Mouse (Mus musculus) lung, postnatal 0 days (tissue): Measurements from ENCODE around the gene Iah1. TPM values are rescaled to one million over a fixed set of nuclear protein-coding genes. Genes with fewer than 3 reads are reported as not detected.

ENCODE experiments used
- ATAC-seq: fragments of 200-750 bp; cut with Nextera tagmentation; 2 replicates; pipeline ENCODE4 v1.8.0; 2017; ENCODE audit warnings: moderate library complexity
- DNase-seq: peaks from one replicate; pipeline ENCODE4 v3.0.0-alpha.2; 2016; ENCODE audit warnings: low spot score
- H3K27ac ChIP-seq: fragments of 300-500 bp; sonication (generic); 2 replicates; pipeline ENCODE4 v1.5.1; 2014; ENCODE audit warnings: antibody characterized with exemption, mild to moderate bottlenecking, low read length, mixed read lengths
- H3K27me3 ChIP-seq: fragments of 300-500 bp; sonication (generic); replicated peaks from 2 replicates; pipeline ENCODE4 v1.6.1; 2014; ENCODE audit warnings: low read length, mixed read lengths; ENCODE audit not compliant: insufficient read depth
- H3K36me3 ChIP-seq: fragments of 300-500 bp; sonication (generic); 2 replicates; pipeline ENCODE4 v1.6.1; 2014; ENCODE audit warnings: low read length, mixed read lengths; ENCODE audit not compliant: insufficient read depth
- H3K4me1 ChIP-seq: fragments of 300-500 bp; sonication (generic); 2 replicates; pipeline ENCODE4 v1.6.1; 2014; ENCODE audit warnings: antibody characterized with exemption, low read depth, low read length, mixed read lengths; ENCODE audit not compliant: insufficient read depth
- H3K4me2 ChIP-seq: fragments of 300-500 bp; sonication (generic); replicated peaks from 2 replicates; pipeline ENCODE4 v1.6.1; 2014; ENCODE audit warnings: low read depth, mild to moderate bottlenecking, low read length, moderate library complexity, mixed read lengths
- H3K4me3 ChIP-seq: fragments of 300-500 bp; sonication (generic); 2 replicates; pipeline ENCODE4 v1.5.1; 2014; ENCODE audit warnings: low read depth, low read length
- H3K9ac ChIP-seq: fragments of 300-500 bp; sonication (generic); replicated peaks from 2 replicates; pipeline ENCODE4 v1.6.1; 2014; ENCODE audit warnings: low read depth, mild to moderate bottlenecking
- H3K9me3 ChIP-seq: fragments of 300-500 bp; sonication (generic); 2 replicates; pipeline ENCODE4 v1.6.1; 2016; ENCODE audit warnings: low read length, mixed read lengths
- CTCF ChIP-seq: IDR thresholded peaks from 2 replicates; pipeline ENCODE4 v1.5.1; 2016; ENCODE audit warnings: antibody characterized with exemption, mild to moderate bottlenecking
- EP300 ChIP-seq: IDR thresholded peaks from 2 replicates; pipeline ENCODE4 v1.6.1; 2016; ENCODE audit warnings: antibody characterized with exemption, mild to moderate bottlenecking, control low read depth
- WGBS: fragments of 180-500 bp; shearing (Covaris S2); extraction: QIAGEN DNeasy Blood & Tissue Kit; methylation state at CpG from one replicate; pipeline ENCODE4 v1.1.7; 2014; 5-methylcytosine and 5-hydroxymethylcytosine counted together
- polyA plus RNA-seq: library from polyadenylated mRNA; unstranded; fragments of >200 nt; fragmentation: Nextera tagmentation; extraction: Ambion mirVana; gene quantifications from 2 replicates; pipeline ENCODE4 v1.2.1, GENCODE M21; 2015

Iah1 gene
- polyA plus RNA-seq: 111 and 112 TPM in 2 replicates

GRCm38 (mm10) chr12:21315923-21316868, at the start of gene Iah1:
Gene Iah1 (plus strand): TSS chr12:21316389.
- no peak for TF ChIP-seq CTCF
- no peak for TF ChIP-seq EP300
- peak within 1 kb of the TSS; percentile 63 for H3K9ac ChIP-seq
- H3K4me2 ChIP-seq: peak within 1 kb of the TSS; percentile 82
- H3K27me3 ChIP-seq: no peaks in the 10 kb centered on the region
- H3K27ac ChIP-seq: peak within 1 kb of the TSS; percentile 84
- peak; percentile 94 for ATAC-seq
- H3K36me3 ChIP-seq: peaks cover 10% of the 10 kb centered on the region; the same call in 1 of the 2 replicates
- 2% methylated on average over 53 of the region's 59 CpGs for WGBS
- H3K4me1 ChIP-seq: peaks cover 6% of the 10 kb centered on the region; the same call in 1 of the 2 replicates
- H3K4me3 ChIP-seq: peak within 1 kb of the TSS; percentile 81
- no peaks in the 10 kb centered on the region for H3K9me3 ChIP-seq
- DNase-seq: peak; percentile 91

GRCm38 (mm10) chr12:21266784-21267098, 49.4 kb upstream of the Iah1 start:
- Histone ChIP-seq H3K36me3 (peaks cover 15% of the 10 kb centered on the region), H3K4me1 (no peaks in the 10 kb centered on the region), H3K4me3 (no peak overlapping the region), H3K9ac (no peak overlapping the region), H3K27me3 (no peaks in the 10 kb centered on the region), H3K4me2 (no peak overlapping the region), H3K27ac (no peak overlapping the region), H3K9me3 (no peaks in the 10 kb centered on the region)
- 82% methylated on average over 2 of the region's 2 CpGs for WGBS
- ATAC-seq (no peak), DNase-seq (no peak)
- no peak for TF ChIP-seq EP300

- TF ChIP-seq CTCF (no peak), EP300 (no peak)
- DNase-seq (no peak), ATAC-seq (no peak)
- Histone ChIP-seq H3K27ac (no peak overlapping the region), H3K4me3 (no peak overlapping the region), H3K4me2 (no peak overlapping the region), H3K9me3 (no peaks in the 10 kb centered on the region), H3K4me1 (no peaks in the 10 kb centered on the region), H3K9ac (no peak overlapping the region), H3K27me3 (no peaks in the 10 kb centered on the region), H3K36me3 (peaks cover 16% of the 10 kb centered on the region)
- 91% methylated on average over 8 of the region's 8 CpGs for WGBS
Observed at GRCm38 (mm10) chr12:21268083-21268616, 48.0 kb upstream of the Iah1 start.

- no peak overlapping the region for H3K4me2 ChIP-seq
- no peak overlapping the region for H3K9ac ChIP-seq
- H3K27ac ChIP-seq: no peak overlapping the region
- TF ChIP-seq EP300: no peak
- no peak for TF ChIP-seq CTCF
- no peaks in the 10 kb centered on the region for H3K4me1 ChIP-seq
- H3K27me3 ChIP-seq: no peaks in the 10 kb centered on the region
- H3K9me3 ChIP-seq: no peaks in the 10 kb centered on the region
- no peak overlapping the region for H3K4me3 ChIP-seq
- 76% methylated on average over 7 of the region's 7 CpGs for WGBS
- no peak for DNase-seq
- H3K36me3 ChIP-seq: peaks cover 16% of the 10 kb centered on the region
- ATAC-seq: no peak
Observed at GRCm38 (mm10) chr12:21274446-21274845, 41.7 kb upstream of the Iah1 start.

- 74% methylated on average over 1 of the region's 1 CpGs for whole genome bisulfite sequencing
- Histone ChIP-seq H3K9me3 (no peaks in the 10 kb centered on the region), H3K27me3 (no peaks in the 10 kb centered on the region), H3K36me3 (no peaks in the 10 kb centered on the region), H3K9ac (no peak overlapping the region), H3K4me1 (no peaks in the 10 kb centered on the region), H3K4me2 (no peak overlapping the region), H3K27ac (no peak overlapping the region), H3K4me3 (no peak overlapping the region)
- ATAC-seq: no peak
- TF ChIP-seq CTCF (no peak), EP300 (no peak)
- DNase-seq: no peak
Observed at GRCm38 (mm10) chr12:21277352-21277864, 38.8 kb upstream of the Iah1 start.

- no peaks in the 10 kb centered on the region for H3K27me3 ChIP-seq
- no peaks in the 10 kb centered on the region for H3K36me3 ChIP-seq
- peaks cover 14% of the 10 kb centered on the region; the same call in 1 of the 2 replicates for H3K4me1 ChIP-seq
- ATAC-seq (no peak), DNase-seq (no peak)
- TF ChIP-seq CTCF (peak; percentile 35; the same call in 1 of the 2 replicates), EP300 (no peak)
- H3K4me2 ChIP-seq: peak within 1 kb of the TSS; percentile 67
- no peaks in the 10 kb centered on the region for H3K9me3 ChIP-seq
- peak within 1 kb of the TSS; percentile 56 for H3K9ac ChIP-seq
- 43% methylated on average over 11 of the region's 11 CpGs for WGBS
- H3K27ac ChIP-seq: peak within 1 kb of the TSS; percentile 78
- peak within 1 kb of the TSS; percentile 61 for H3K4me3 ChIP-seq
Observed at GRCm38 (mm10) chr12:21284761-21285441, 31.3 kb upstream of the Iah1 start, which contains the start of gene Cpsf3. Gene Cpsf3 (plus strand): TSS chr12:21285391.
